Mouse (Mus musculus) adrenal gland, adult 8-10 months (tissue): ENCODE measurements around the gene Stpg4. TPM values are rescaled to one million over a fixed set of nuclear protein-coding genes. Genes with fewer than 3 reads are reported as not detected.

ENCODE experiments used
- DNase-seq: peaks from one replicate; pipeline ENCODE4 v3.0.0; 2022
- total RNA-seq, 4 experiments: library from RNA; stranded (reverse); gene quantifications; 2 replicates each; pipeline ENCODE4 v1.2.4; 2022

Stpg4 gene
- total RNA-seq, 4 experiments from 2014 or later, result not detected

GRCm38 (mm10) chr17:87378354-87379159 lies 49.0 kb downstream of the Stpg4 start:
- DNase-seq, result no peak

GRCm38 (mm10) chr17:87377536-87377935 lies 50.0 kb downstream of the Stpg4 start:
- no peak for DNase-seq

GRCm38 (mm10) chr17:87376831-87377471 lies 50.6 kb downstream of the Stpg4 start:
- no peak for DNase-seq

GRCm38 (mm10) chr17:87375941-87376511 lies 51.5 kb downstream of the Stpg4 start:
- no peak for DNase-seq

GRCm38 (mm10) chr17:87373327-87373726 lies 54.2 kb downstream of the Stpg4 start:
- DNase-seq, result no peak

- DNase-seq, result no peak
These were observed 55.4 kb downstream of the Stpg4 start for GRCm38 (mm10) chr17:87372189-87372588.

GRCm38 (mm10) chr17:87369270-87369759 lies 58.2 kb downstream of the Stpg4 start:
- no peak for DNase-seq

GRCm38 (mm10) chr17:87368481-87368880 lies 59.1 kb downstream of the Stpg4 start:
- DNase-seq, result no peak

GRCm38 (mm10) chr17:87367640-87368039 lies 59.9 kb downstream of the Stpg4 start:
- peak; percentile 34 for DNase-seq

- DNase-seq, result no peak
These were observed 60.3 kb downstream of the Stpg4 start for GRCm38 (mm10) chr17:87367228-87367627.

GRCm38 (mm10) chr17:87366520-87366919 lies 61.0 kb downstream of the Stpg4 start:
- no peak for DNase-seq

GRCm38 (mm10) chr17:87365268-87365667 lies 62.3 kb downstream of the Stpg4 start:
- DNase-seq, result no peak

- DNase-seq, result no peak
These were observed 63.4 kb downstream of the Stpg4 start for GRCm38 (mm10) chr17:87364108-87364507.

- no peak for DNase-seq
These were observed 66.4 kb downstream of the Stpg4 start for GRCm38 (mm10) chr17:87361132-87361531.

- DNase-seq, result no peak
These were observed 70.0 kb downstream of the Stpg4 start for GRCm38 (mm10) chr17:87357506-87357905.

GRCm38 (mm10) chr17:87356261-87356660 lies 71.3 kb downstream of the Stpg4 start:
- DNase-seq, result no peak

GRCm38 (mm10) chr17:87355456-87355855 lies 72.1 kb downstream of the Stpg4 start:
- no peak for DNase-seq

- DNase-seq, result no peak
These were observed 73.7 kb downstream of the Stpg4 start for GRCm38 (mm10) chr17:87353745-87354320.

- no peak for DNase-seq
These were observed 74.7 kb downstream of the Stpg4 start for GRCm38 (mm10) chr17:87352898-87353225.

- no peak for DNase-seq
These were observed 75.2 kb downstream of the Stpg4 start for GRCm38 (mm10) chr17:87352106-87352897.

GRCm38 (mm10) chr17:87351241-87352105 lies 76.1 kb downstream of the Stpg4 start:
- DNase-seq, result no peak
